Mouse (Mus musculus): ENCODE measurements around the gene Ptk7.

The Ptk7 gene

GRCm38 (mm10) chr17:46521963-46522668 lies 107.2 kb downstream of the Ptk7 start:
- no peak for DNase-seq (ENCODE audit: low spot score)

- DNase-seq (ENCODE audit: low spot score), result no peak
Observed at GRCm38 (mm10) chr17:46521174-46521573, 108.1 kb downstream of the Ptk7 start.

GRCm38 (mm10) chr17:46520385-46520979 lies 108.8 kb downstream of the Ptk7 start:
- DNase-seq (ENCODE audit: low spot score), result no peak

- DNase-seq (ENCODE audit: low spot score), result no peak
Observed at GRCm38 (mm10) chr17:46519971-46520370, 109.3 kb downstream of the Ptk7 start.
